Comparison of ENCODE assay signal across 27 mouse cellular contexts in genomic region chr2:79250510-79250909, GRCm38 (mm10).
"Had no signal": no experiment of that assay in that cellular context is flagged by ENCODE, and none has a peak within 500 bp of the region (broad histone marks: within the 10 kb centered on the region; RNA-seq: fewer than 3 reads in every experiment).

No protein-coding gene starts in this region.

- H3K4me2 ChIP-seq: heart, embryonic 12.5 days; hindbrain, embryonic 12.5 days; hindbrain, embryonic 14.5 days; intestine, embryonic 15.5 days; kidney, embryonic 15.5 days; limb, embryonic 13.5 days; liver, embryonic 11.5 days had no signal

- H3K36me3 ChIP-seq: heart, embryonic 10.5 days; heart, embryonic 12.5 days; hindbrain, embryonic 10.5 days; hindbrain, embryonic 12.5 days; intestine, embryonic 15.5 days; kidney, embryonic 15.5 days; limb, embryonic 13.5 days had no signal

- H3K4me3 ChIP-seq: gastrocnemius, adult 2 months; heart, embryonic 10.5 days; heart, embryonic 12.5 days; hindbrain, embryonic 10.5 days; hindbrain, embryonic 12.5 days; intestine, embryonic 15.5 days; kidney, embryonic 15.5 days; layer of hippocampus, adult 2 months; left cerebral cortex, adult 2 months; limb, embryonic 13.5 days had no signal

- ATAC-seq: hindbrain, embryonic 16.5 days; inflammation-experienced regulatory T-cells, adult 6 months; intestine, embryonic 15.5 days; intestine, postnatal 0 days had no signal

- DNase-seq: gastrocnemius, adult 2 months; gastrocnemius, postnatal 10 days; gastrocnemius, postnatal 25 days; heart, adult 18-20 months; heart, postnatal 10 days; heart, postnatal 4 days; kidney, adult 18-20 months; kidney, adult 9 months; kidney, postnatal 10 days; kidney, postnatal 25 days; kidney, postnatal 4 days; liver had no signal

- H3K9me3 ChIP-seq: heart, embryonic 10.5 days; heart, embryonic 12.5 days; hindbrain, embryonic 10.5 days; hindbrain, embryonic 12.5 days; intestine, embryonic 15.5 days; kidney, embryonic 15.5 days; limb, embryonic 13.5 days had no signal

- H3K27ac ChIP-seq: gastrocnemius, adult 2 months; heart, embryonic 10.5 days; hindbrain, embryonic 10.5 days; hindbrain, embryonic 12.5 days; hindbrain, embryonic 14.5 days; intestine, embryonic 15.5 days; layer of hippocampus, adult 2 months; left cerebral cortex, adult 2 months; limb, embryonic 13.5 days had no signal

- H3K27me3 ChIP-seq: heart, embryonic 12.5 days; hindbrain, embryonic 12.5 days; intestine, embryonic 15.5 days; kidney, embryonic 15.5 days; limb, embryonic 13.5 days had no signal

- H3K9ac ChIP-seq: heart, embryonic 12.5 days; hindbrain, embryonic 12.5 days; hindbrain, embryonic 14.5 days; intestine, embryonic 15.5 days; kidney, embryonic 15.5 days; limb, embryonic 13.5 days; liver, embryonic 14.5 days had no signal
